8 mouse cellular contexts compared by ENCODE assay signal in genomic region chr6:142387011-142387754, GRCm38 (mm10). TPM values are rescaled to one million over a fixed set of nuclear protein-coding genes. Genes with fewer than 3 reads are reported as not detected.
DNase-seq lines count a peak whose midpoint lies in the region; ATAC-seq lines count a peak whose summit lies in the region.

TSS of gene Recql (minus strand) at chr6:142387087.
TSS of gene Golt1b (plus strand) at chr6:142387221.

- peaks cover 0 to 19% of the 10 kb centered on the region in 2 experiments; a peak in 2 of 4 replicates for H3K4me1 ChIP-seq in heart, embryonic 14.5 days (ENCODE audit: control insufficient read depth in 2 of 2, insufficient read depth in 2 of 2, low read length in 2 of 2)
- H3K4me1 ChIP-seq in liver, embryonic 13.5 days (replicated peaks), result peaks cover 44% of the 10 kb centered on the region
- peaks cover 4% of the 10 kb centered on the region; the same call in 1 of the 2 replicates for H3K4me1 ChIP-seq in stomach, embryonic 16.5 days (ENCODE audit: control insufficient read depth, insufficient read depth, low read length)

- H3K27me3 ChIP-seq in heart, embryonic 14.5 days (ENCODE audit: control insufficient read depth, insufficient read depth, low read length), result no peaks in the 10 kb centered on the region
- no peaks in the 10 kb centered on the region for H3K27me3 ChIP-seq in liver, embryonic 13.5 days
- H3K27me3 ChIP-seq in stomach, embryonic 16.5 days (ENCODE audit: control insufficient read depth, insufficient read depth, low read length), result no peaks in the 10 kb centered on the region

- H3K4me3 ChIP-seq in heart, embryonic 14.5 days (ENCODE audit: control insufficient read depth in 1 of 2, insufficient read depth in 1 of 2, low read depth in 1 of 2, low read length in 2 of 2), result peak within 1 kb of the TSS; percentile 98 to 99
- H3K4me3 ChIP-seq in liver, embryonic 13.5 days (replicated peaks), result peak within 1 kb of the TSS; percentile 94
- peak within 1 kb of the TSS; percentile 69 for H3K4me3 ChIP-seq in stomach, embryonic 16.5 days (replicated peaks; ENCODE audit: low read length)

- peak; percentile 95 for ATAC-seq in CD4-positive, CD25-positive, alpha-beta regulatory T cell, adult 4 months
- ATAC-seq in heart, embryonic 14.5 days (ENCODE audit: insufficient number of reproducible peaks, insufficient read depth, low FRiP score, low read depth), result peak; percentile 99
- ATAC-seq in liver, embryonic 13.5 days (ENCODE audit: low read depth), result peak; percentile 99
- peak; percentile 100 for ATAC-seq in stomach, embryonic 16.5 days (ENCODE audit: insufficient read depth, low FRiP score)

- peak within 1 kb of the TSS in 1 of 2 experiments; percentile 26; a peak in 1 of 4 replicates for H3K27ac ChIP-seq in heart, embryonic 14.5 days (replicated peaks in 1 of 2; ENCODE audit: control insufficient read depth in 1 of 2, insufficient read depth in 1 of 2, low read depth in 2 of 2, low read length in 2 of 2)
- peak within 1 kb of the TSS; percentile 83 for H3K27ac ChIP-seq in liver, embryonic 13.5 days
- H3K27ac ChIP-seq in stomach, embryonic 16.5 days (ENCODE audit: low read length), result no peak within 1 kb of the TSS

- peak within 1 kb of the TSS; percentile 84 for H3K9ac ChIP-seq in heart, embryonic 14.5 days (ENCODE audit: low read length)
- peak within 1 kb of the TSS; percentile 92 for H3K9ac ChIP-seq in liver, embryonic 13.5 days
- peak within 1 kb of the TSS; percentile 88 for H3K9ac ChIP-seq in stomach, embryonic 16.5 days (ENCODE audit: low read length)

- peak; percentile 92 for DNase-seq in c-Kit-negative CD71-positive TER-119-positive erythroid progenitor cells, embryonic 14.5 days (ENCODE audit: low read depth, low spot score)
- DNase-seq in fibroblast of lung, adult 2 months (ENCODE audit: low read depth), result peak; percentile 93
- peak; percentile 98 for DNase-seq in kidney, postnatal 14 days
- DNase-seq in liver, embryonic 13.5 days, result peak; percentile 95
- peak; percentile 98 for DNase-seq in neural tube, embryonic 10.5 days (ENCODE audit: extremely low spot score, low spot score)

- H3K9me3 ChIP-seq in heart, embryonic 14.5 days (ENCODE audit: control insufficient read depth, low read length), result no peaks in the 10 kb centered on the region
- H3K9me3 ChIP-seq in liver, embryonic 13.5 days (replicated peaks), result no peaks in the 10 kb centered on the region
- no peaks in the 10 kb centered on the region for H3K9me3 ChIP-seq in stomach, embryonic 16.5 days (replicated peaks; ENCODE audit: control insufficient read depth, low read length)

- H3K4me2 ChIP-seq in heart, embryonic 14.5 days (ENCODE audit: low read length), result peak within 1 kb of the TSS; percentile 78
- H3K4me2 ChIP-seq in liver, embryonic 13.5 days, result peak within 1 kb of the TSS; percentile 79
- H3K4me2 ChIP-seq in stomach, embryonic 16.5 days (ENCODE audit: low read depth, low read length), result peak within 1 kb of the TSS; percentile 65

- WGBS in heart, embryonic 14.5 days, result under 1% methylated on average over 77 of the region's 87 CpGs
- under 1% methylated on average over 87 of the region's 87 CpGs for WGBS in liver, embryonic 13.5 days (ENCODE audit: insufficient replicate concordance)
- WGBS in stomach, embryonic 16.5 days, result under 1% methylated on average over 87 of the region's 87 CpGs

- peaks cover 5% of the 10 kb centered on the region; the same call in 1 of the 2 replicates for H3K36me3 ChIP-seq in heart, embryonic 14.5 days (ENCODE audit: control insufficient read depth, insufficient read depth, low read length)
- H3K36me3 ChIP-seq in liver, embryonic 13.5 days, result peaks cover 3% of the 10 kb centered on the region
- H3K36me3 ChIP-seq in stomach, embryonic 16.5 days (ENCODE audit: control insufficient read depth, insufficient read depth, low read length), result no peaks in the 10 kb centered on the region

RNA-seq across cellular contexts. Expression of gene Recql, which starts in this region (rescaled TPM):
- polyA plus RNA-seq in CD4-positive, CD25-positive, alpha-beta regulatory T cell, adult 4 months (2017; shearing (Covaris generic)), result 10 to 100 TPM; 46.9 to 49.0 TPM
- polyA plus RNA-seq in heart, embryonic 14.5 days (2014; fragmentation: Nextera tagmentation; extraction: Ambion mirVana), result 18.1 and 18.5 TPM in 2 replicates
- polyA plus RNA-seq in liver, embryonic 13.5 days (2015; fragmentation: Nextera tagmentation; extraction: Ambion mirVana), result 18.8 and 22.1 TPM in 2 replicates
- polyA plus RNA-seq in stomach, embryonic 16.5 days (2015; fragmentation: Nextera tagmentation; extraction: Ambion mirVana), result 22.8 and 25.9 TPM in 2 replicates

RNA-seq across cellular contexts. Expression of gene Golt1b, which starts in this region (rescaled TPM):
- 10 to 100 TPM; 49.8 to 53.2 TPM for polyA plus RNA-seq in CD4-positive, CD25-positive, alpha-beta regulatory T cell, adult 4 months (2017; shearing (Covaris generic))
- 71.4 and 73.1 TPM in 2 replicates for polyA plus RNA-seq in heart, embryonic 14.5 days (2014; fragmentation: Nextera tagmentation; extraction: Ambion mirVana)
- 47.3 and 53.5 TPM in 2 replicates for polyA plus RNA-seq in liver, embryonic 13.5 days (2015; fragmentation: Nextera tagmentation; extraction: Ambion mirVana)
- polyA plus RNA-seq in stomach, embryonic 16.5 days (2015; fragmentation: Nextera tagmentation; extraction: Ambion mirVana), result 84.8 and 91.8 TPM in 2 replicates
